Mouse (Mus musculus) central nervous system, embryonic 18 days (tissue): ENCODE measurements around the gene Kcnk3. TPM values are rescaled to one million over a fixed set of nuclear protein-coding genes. Genes with fewer than 3 reads are reported as not detected.

Source experiments
- polyA plus RNA-seq: library from polyadenylated mRNA; depleted of rRNA; stranded (reverse); fragments of >200 nt; gene quantifications from 2 replicates; pipeline ENCODE4 v1.2.3, GENCODE M21; 2012; rRNA removed

The Kcnk3 gene
- polyA plus RNA-seq = 9.4 and 10.4 TPM in 2 replicates

GRCm38 (mm10) chr5:30587681-30588300 lies at the start of gene Kcnk3:
TSS of gene Kcnk3 (plus strand) at chr5:30588170.

GRCm38 (mm10) chr5:30545698-30546097 lies 42.3 kb upstream of the Kcnk3 start, which contains the start of gene Cib4:
TSS of gene Cib4 (minus strand) at chr5:30545836.

GRCm38 (mm10) chr5:30647815-30648560 lies 60.0 kb downstream of the Kcnk3 start, which contains the start of gene Slc35f6:
TSS of gene Slc35f6 (plus strand) at chr5:30647933.

DNA sequence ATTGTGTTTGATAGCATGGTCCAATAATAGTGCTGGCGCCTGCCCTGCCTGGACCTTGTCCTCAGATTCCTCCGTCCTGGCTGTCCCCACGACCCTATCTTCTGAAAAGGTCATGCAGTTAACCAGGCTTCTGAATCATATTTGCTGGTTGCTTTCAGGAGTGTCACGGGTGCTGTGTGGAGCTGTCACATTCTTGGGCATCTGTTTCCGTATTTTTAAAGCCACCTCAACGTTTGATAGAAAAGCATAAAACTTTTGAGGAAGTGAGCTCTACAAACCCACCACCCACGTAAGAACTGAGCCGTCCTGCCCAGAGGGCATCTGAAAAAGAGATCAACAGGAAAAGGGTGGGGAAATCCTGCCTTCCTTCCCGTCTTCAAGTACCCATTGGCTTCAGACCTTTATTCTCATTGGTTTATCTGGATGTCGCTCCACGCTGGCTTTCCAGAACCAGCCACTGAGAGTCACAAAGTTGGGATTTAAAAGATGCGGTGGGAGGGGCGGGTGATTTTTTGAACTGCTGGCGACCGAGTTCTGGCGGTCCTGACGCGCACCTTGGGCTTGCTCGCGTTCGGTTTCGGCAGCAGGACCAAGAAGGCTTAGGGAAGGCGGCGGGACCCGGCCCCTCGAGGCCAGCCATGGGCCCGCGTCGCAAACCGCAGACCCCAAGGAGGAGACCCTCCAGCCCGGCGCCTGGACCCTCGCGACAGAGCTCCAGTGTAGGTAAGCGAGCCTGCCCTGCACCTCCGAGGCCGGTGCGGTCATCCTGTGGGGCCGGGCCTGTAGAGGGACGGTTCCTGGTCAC lies 78.6 kb downstream of the Kcnk3 start, which contains the start of gene Cenpa:
TSS of gene Cenpa (plus strand) at position 387 of the 805 bp plus-strand sequence.

Other genes starting within 250 kb of the Kcnk3 start
- gene Otof, start 126.2 kb upstream of the Kcnk3 start, polyA plus RNA-seq = 13.7 and 15.2 TPM in 2 replicates
- 0.67 and 0.70 TPM in 2 replicates for gene 1700001C02Rik, start 122.1 kb upstream of the Kcnk3 start, polyA plus RNA-seq
- gene Cib4, start 42.3 kb upstream of the Kcnk3 start, polyA plus RNA-seq = not detected in 2 replicates
- gene Slc35f6, start 59.8 kb downstream of the Kcnk3 start, polyA plus RNA-seq = 34.9 and 38.2 TPM in 2 replicates
- gene Cenpa, start 78.6 kb downstream of the Kcnk3 start, polyA plus RNA-seq = 28.2 and 31.9 TPM in 2 replicates
- 388 and 454 TPM in 2 replicates for gene Dpysl5, start 123.4 kb downstream of the Kcnk3 start, polyA plus RNA-seq
- 186 TPM in 2 replicates for gene Mapre3, start 226.5 kb downstream of the Kcnk3 start, polyA plus RNA-seq